Mouse (Mus musculus) gastrocnemius, postnatal 36 days (tissue): ENCODE results near the gene Ptprm. TPM values are rescaled to one million over a fixed set of nuclear protein-coding genes. Genes with fewer than 3 reads are reported as not detected.
A peak's percentile ranks its signal among the peaks of the same experiment; 100 is the strongest.

ENCODE experiments used
- DNase-seq, 2 experiments: peaks; one replicate each; pipeline ENCODE4 v3.0.0; 2022
- intact Hi-C: fragments of 180-260 bp; cut with DNase I; formaldehyde crosslinking; loops from one replicate; pipeline ENCODE4 v1.15.1; 2025
- total RNA-seq, 2 experiments: library from RNA; stranded (reverse); gene quantifications; 2 replicates each; pipeline ENCODE4 v1.2.3; 2021

Ptprm gene
- total RNA-seq, 2 experiments from 2014 or later = 19.9 to 22.4 TPM

DNA sequence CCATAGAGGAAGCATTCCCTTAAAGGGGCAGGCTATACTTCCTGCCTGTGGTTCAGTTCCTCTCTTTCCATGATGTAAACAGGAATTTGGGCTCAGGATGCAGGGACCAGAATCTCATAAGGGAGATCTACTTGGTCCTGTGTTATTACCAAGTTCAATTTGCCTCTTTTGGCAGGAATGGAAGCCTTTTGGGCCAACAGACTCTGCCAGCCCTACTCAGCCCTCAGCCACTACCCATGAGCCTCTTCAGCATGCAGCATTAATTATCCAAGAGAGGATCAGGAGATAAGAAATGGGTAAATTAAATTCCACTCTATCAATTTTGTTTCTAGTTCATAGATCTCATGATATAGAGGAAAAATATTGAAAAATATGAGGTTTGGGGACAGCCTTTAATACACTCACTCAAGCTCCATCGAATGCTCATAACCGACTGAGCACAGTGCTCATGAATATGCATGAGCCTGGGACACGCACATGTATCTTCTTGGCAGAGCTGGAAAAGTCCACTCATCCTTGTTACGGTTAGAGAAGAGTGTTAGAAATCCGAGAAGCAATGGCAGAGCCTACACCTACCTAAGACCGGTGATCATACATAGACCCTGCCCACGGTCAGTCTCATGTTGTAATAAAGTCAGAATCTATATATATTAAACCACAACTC lies 197.0 kb downstream of the Ptprm start:
- intact Hi-C loops = no loop called here
- no peak for DNase-seq

DNA sequence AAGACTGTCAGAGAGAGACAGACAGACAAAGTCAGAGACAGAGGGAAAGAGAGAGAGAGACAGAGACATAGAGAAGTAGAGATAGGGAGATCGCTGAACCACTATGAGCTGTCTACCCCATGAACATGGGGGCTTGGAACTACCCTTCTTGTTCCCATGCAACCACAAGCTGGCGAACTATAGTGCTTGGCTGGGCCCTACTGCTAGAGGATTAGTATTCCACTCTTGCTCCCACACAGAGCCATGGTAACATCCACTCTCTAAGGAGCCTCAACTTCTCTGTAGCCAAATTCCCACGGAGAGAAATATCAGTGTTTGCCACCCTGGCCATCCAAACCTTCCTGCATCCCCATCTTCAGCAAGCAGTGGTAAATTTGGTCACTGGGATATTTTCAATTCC lies 202.0 kb downstream of the Ptprm start:
- intact Hi-C loops = no loop called here

DNA sequence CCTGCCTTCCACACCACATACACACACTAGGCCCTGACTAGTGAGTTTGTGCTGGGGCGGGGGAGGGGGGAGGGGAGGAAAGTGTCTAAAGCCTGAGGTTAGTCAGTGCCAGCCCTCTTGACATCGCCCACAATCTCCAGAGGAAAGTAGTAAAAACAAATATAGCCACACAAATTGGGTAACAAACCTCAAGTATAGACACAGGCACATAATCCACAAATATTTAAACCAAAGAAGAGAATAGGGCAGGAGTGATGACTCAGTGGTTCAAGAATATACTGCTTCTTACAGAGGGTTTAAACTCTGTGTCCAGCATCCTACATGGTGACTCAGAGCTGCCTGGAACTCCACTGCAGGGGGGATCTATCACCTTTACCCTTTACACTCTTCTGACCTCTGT lies 203.8 kb downstream of the Ptprm start:
- intact Hi-C loops = no loop called here
- no peak for DNase-seq

More for the DNA sequence above, 202.0 kb downstream of the Ptprm start:
- no peak for DNase-seq

DNA sequence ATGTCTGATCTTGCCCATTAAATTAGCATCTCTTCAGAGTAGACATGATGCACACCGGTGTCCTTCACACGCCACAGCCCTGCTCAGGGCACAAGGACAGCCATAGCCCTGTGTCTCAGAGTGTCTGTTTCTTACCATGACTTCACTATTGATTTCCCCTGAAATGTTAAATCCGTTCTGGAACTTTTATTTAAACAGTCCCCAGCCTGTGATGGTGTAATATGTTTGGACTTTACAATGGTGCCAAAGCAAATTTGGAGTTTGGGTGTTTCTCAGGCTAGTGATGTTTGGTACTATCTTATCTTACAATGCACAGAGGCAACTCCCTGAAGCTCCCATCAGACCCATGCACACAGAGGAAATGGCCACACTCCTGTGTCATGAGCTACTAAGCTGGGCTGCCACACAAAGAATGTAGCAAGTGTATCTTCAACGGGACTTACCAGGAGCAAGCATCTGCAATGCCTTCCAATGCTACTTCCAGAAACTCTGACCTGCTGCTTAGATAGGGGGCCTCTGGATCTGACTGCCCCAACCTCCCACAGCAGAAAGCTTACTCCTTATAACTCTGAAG lies 212.0 kb downstream of the Ptprm start:
- intact Hi-C loops = no loop called here
- DNase-seq = no peak

DNA sequence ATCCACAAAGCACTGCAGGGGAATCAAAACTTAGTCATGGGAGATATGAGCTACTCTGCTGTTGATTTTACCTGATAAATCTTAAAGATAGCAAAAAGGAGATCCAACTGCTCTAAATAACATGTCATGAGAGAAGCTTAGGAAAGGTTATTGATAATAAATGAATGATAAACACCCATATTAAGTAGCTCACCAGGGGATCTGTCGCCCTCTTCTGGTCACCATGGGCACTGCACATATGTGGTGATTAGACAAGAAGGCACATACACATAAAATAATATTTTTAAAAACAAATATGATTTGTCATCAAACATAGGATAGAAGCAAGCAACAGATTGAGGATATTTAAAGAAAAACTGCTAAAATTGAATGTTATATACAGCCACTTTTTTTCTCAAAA lies 213.8 kb downstream of the Ptprm start:
- no peak for DNase-seq
- intact Hi-C loops = no loop called here

DNA sequence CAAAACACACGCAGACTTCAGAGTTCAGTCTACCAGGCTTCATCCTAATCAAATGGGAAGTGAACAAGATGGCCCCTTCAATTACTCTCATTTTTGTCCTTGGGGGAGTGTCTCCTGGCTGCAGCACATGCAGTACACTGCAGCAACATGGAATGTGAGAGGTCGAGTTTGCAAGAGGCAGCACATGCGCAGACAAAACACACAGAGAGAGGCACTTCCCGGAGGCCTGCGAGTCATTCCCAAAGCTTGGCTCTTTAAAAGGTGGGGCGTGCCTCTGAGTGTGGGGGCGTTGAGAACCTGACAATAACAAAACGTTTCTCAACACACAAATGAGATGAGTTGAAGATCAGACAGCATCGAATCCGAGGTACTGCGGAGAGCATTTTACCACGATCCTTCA lies 215.3 kb downstream of the Ptprm start:
- intact Hi-C loops = no loop called here
- DNase-seq = no peak

DNA sequence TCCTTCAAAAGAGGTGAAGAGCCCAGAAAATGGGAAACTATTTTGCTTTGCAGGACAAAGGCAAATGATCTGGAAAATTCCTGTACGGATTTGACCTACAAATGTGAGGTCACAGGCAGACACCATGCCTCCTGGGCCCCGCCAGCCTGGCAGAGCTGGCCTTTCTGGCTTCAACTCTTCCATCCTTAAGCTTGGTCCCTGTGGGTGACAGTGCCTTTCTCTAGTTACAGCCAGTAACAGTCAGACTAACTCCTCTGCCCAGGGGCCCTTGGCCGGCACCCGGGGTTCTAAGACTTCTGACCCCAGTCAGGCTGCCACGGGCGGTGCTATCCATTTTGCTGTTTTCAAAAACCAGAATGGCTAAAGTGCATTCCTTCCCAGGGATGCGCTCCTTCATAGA lies 217.4 kb downstream of the Ptprm start:
- intact Hi-C loops = no loop called here

DNA sequence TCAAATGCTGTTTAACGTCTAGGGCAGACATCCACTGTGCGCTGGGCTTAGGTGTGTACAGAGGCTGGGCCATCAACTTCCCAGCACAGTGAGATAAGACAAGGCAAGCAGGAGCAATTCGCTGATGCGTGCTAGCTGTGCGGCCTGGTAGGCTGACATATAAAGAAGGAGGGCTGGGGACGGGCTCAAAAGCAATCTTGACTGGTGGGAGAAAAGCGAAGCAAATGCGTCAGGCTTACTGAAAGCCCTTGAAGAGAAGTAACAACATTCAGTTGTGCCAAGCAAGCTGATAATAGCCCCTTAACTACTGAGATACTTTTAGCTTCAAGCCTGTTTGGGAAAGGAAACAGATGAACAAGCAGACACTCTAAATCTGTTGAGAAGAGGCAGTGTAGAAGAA lies 217.8 kb downstream of the Ptprm start:
- intact Hi-C loops = no loop called here
- DNase-seq = no peak

More for the DNA sequence above, 217.4 kb downstream of the Ptprm start:
- no peak for DNase-seq

DNA sequence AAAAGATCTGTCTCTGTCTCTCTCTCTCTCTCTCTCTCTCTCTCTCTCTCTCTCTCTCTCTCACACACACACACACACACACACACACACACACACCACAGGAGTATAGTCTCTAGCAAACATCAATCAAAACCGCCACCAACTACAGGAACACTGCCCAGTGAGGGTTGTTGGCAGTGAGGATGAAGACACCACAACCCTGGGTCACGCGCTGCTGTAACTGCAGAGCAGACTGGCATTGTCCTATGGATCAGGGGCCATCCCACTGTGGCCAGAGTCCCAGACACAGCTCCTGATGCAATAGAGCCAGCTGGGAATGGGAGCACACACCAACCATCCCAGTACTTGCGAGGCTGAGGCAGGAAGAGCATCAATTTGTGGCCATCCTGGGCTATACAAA lies 220.0 kb downstream of the Ptprm start:
- intact Hi-C loops = no loop called here
- no peak for DNase-seq

DNA sequence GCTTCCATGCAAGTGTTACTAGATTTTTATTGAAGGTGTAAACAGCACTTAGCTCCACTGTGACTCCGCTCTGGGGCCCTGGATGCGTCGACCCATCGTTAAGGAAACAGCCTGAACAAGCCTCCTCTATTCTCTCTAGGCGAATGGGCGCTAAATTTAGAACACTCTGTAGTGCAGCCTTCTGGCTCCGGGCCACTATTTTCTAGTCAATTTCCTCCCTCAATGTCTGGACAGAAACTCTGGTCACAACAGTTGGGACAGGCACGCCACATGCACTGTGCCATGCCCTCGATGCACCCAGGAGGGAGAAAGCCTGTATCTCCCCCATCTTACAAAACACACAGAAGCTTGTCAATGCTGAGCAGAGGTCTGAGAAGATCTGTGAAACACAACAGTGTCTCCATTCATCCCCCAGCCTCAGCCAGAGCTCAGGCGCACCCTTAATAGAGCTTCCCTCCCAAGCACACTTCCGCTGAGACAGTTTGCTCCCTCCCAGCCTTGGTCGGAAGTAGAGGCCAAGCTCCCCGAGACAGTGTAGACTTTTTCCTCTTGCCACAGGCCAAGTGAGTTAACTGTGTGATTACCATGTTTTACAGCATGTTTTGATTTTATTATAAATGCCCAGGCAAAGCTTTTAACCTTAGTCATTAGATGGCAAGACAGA lies 220.7 kb downstream of the Ptprm start:
- intact Hi-C loops = no loop called here
- peak in 1 of 2 experiments; percentile 19 for DNase-seq

DNA sequence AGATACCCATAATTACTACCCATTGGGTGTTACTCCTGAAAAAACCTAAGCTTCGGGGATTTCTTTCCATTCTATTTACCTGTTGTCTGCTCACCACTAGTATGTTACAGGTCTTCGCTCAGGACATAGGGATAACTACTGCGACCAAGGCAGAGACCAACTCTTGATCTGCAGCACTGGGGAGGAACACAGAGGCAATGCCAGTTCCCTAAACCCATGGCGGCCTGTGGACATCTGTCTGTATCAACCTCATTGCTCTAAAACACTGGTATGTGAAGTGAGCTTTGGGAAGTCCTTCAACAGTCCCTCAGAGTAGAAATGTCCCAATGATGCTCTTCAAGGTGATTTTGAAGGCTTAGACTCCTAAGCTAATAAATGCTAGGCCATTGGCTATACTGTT lies 221.2 kb downstream of the Ptprm start:
- intact Hi-C loops = no loop called here
- no peak for DNase-seq

DNA sequence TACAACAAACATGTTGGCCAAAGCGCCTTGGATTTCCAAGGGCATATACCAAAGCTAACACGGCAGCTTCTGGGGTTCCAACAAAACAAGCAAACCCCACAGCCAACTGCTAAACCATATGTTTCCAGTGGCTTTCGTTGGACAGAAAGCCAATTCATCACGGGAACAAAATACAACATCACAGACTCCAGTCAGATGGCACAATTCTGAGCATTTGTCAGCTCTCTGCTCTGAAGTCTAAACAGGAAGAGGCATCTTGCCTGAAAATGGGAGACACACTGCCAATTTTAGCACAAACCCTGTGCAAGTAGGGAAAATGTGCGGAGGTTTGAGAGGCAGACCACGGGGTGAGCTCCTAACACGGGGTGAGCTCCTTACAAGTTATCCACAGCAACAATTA lies 226.7 kb downstream of the Ptprm start:
- DNase-seq = no peak
- intact Hi-C loops = loop anchor here (5.0 kb wide), 1 partner anchor 45 kb away; no protein-coding TSS in a partner anchor

DNA sequence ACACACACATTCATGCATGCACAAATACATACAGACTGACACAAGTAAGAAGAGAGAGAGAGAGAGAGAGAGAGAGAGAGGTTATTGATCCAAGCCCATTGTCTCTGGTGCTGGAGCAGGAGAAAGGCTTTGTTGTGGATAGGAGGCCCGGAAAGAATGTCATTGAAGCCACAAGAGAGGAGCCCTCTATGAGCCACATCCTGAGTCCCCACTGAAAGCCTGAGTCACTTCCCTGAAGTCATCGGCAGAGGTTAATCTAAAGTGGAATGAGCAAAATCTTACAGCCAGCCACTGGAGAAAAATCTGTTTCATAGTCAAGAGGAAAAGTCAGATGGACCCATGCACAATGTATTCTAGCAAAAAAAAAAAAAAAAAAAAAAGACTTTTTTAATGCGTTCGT lies 228.7 kb downstream of the Ptprm start:
- no peak for DNase-seq
- intact Hi-C loops = loop anchor here (5.0 kb wide), 1 partner anchor 47 kb away; no protein-coding TSS in a partner anchor

DNA sequence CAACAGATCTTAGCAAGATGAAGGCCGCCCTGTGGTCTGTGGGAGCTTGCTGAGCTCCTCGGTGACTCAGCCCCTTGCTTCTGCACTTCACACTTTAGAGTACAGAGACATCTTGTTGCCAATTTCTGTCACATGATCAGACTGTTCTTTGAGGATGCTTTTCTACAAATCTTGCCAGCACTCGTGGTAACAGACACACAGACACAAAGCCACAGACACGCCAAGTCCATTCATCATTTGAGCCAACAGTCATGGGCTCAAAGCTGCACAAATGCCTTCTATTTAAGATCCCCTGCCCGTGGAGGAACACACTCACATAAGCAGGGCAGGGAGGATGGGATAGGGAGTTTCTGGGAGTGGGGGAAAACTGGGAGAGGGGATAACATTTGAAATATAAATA lies 230.0 kb downstream of the Ptprm start:
- intact Hi-C loops = no loop called here
- DNase-seq = no peak

DNA sequence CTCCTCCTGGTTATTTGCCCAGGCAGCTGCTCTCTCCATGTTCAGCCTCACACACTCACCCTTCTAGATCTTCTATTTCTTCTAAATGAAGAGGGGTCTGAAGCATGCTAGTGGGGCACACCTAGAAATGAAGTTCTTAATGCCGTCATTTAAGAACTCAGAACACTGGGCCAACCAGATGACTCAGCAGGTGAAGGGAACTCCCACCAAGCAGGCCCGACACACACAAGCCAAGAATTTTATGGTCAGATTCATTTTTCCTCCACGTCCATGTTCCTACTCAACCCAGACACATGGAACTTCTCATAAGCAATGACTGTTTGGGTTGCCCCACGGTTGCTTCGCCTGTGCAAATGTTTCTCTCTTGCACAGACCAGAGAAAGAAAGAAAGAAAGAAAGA lies 230.5 kb downstream of the Ptprm start:
- intact Hi-C loops = no loop called here

DNA sequence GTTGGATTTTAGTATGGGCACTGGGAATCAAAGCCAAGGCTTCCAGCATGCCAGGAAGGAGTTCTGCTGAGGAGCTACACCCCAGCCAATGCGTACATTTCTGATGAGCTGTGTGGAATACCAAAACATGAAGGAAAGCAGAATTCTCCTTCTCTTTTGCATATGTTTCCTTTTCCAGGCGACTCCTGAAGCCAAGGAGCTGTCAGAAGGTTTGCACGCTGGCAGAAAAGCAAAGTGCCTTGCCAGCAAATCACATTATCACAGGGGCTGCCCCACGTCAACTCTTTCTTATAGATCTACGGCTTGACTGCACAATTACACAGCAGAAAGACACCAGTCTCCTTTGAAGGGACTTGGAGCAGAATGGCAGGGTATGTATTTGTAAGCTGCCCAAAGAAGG lies 233.4 kb downstream of the Ptprm start:
- DNase-seq = no peak
- intact Hi-C loops = no loop called here

More for the DNA sequence above, 230.5 kb downstream of the Ptprm start:
- no peak for DNase-seq

DNA sequence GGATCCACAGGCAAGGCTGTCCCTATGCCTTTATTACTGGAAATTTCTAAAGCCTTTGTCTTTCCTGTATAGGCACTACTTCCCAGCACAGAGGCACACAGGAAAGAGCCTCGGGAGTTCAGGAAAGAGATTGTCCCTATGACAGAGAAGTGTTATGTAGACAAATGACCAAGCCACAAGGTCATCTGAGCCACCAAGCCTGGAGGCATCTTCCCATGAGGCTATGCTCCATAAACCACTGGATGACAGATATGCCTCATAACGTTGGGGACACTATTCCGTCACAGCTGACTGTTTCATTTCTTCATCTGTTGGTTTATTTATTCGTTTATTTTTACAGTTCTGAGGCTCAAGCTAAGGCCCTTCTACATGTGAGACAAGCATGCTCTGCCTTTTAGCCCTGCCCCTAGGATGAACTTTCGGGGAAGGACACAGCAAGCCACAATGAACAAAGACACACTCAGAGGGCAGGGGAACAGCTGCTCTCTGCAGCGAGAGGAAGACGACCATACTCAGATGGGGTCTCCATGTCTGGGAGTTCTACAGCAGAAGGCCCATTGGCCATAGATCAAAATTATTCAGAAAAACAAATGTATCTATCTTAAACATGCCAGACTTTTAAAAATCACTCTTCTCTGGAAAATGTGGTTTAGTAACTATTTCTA lies 235.4 kb downstream of the Ptprm start:
- no peak for DNase-seq
- intact Hi-C loops = no loop called here

DNA sequence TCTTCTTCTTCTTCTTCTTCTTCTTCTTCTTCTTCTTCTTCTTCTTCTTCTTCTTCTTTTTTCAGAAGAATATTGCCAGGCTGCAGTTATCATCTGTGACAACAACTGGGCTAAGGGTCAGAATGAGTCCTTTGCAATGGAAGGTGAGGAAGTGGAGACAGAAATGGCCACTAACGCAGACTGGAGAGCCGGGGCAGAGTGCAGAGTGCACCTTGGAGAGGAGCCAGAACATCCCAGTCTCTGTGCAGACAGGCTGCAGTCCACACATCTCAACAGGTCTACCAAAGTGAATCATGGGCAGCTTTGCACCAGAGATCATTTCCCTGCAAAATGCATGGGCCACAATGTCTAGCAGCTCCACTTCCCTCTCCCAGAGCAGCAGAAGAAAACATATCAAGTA lies 239.4 kb downstream of the Ptprm start:
- no peak for DNase-seq
- intact Hi-C loops = no loop called here

DNA sequence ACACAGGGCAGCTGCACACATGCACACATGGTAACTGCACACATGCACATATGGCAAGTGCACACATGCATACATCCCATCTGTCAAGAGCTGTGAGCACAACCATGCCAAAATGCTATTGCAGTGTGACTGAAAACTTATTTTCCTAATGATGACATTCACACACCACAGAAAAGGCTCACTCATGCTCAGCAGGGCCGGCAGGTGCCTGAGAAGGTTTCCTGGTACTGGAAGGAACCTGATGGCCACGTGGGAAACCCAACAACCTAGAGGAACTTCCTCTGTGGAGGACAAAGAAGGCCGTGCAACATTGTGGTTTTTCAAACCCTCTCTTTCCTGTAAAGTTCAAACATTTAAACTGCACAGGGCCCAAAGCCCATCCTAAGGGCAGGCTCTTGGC lies 241.6 kb downstream of the Ptprm start:
- intact Hi-C loops = no loop called here
- DNase-seq = no peak

DNA sequence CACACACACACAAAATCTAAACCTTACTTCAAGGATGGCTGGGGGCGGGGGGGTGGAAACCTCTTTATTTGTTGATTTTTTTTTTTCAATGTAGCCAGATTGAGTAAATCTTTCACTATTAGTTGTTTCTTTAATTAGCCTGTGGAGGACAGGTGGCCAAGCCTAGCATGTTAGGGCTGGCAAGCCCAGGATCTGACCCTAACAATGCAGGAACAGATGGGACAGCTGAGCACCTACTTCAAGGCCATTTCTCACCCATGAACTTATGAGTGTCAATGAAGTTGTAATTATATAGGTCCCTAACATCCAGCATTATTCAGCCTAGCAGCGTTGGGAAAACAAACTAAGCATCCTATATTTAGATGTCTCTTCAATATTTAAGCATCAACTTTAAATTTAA lies 248.1 kb downstream of the Ptprm start:
- intact Hi-C loops = no loop called here
- DNase-seq = no peak

DNA sequence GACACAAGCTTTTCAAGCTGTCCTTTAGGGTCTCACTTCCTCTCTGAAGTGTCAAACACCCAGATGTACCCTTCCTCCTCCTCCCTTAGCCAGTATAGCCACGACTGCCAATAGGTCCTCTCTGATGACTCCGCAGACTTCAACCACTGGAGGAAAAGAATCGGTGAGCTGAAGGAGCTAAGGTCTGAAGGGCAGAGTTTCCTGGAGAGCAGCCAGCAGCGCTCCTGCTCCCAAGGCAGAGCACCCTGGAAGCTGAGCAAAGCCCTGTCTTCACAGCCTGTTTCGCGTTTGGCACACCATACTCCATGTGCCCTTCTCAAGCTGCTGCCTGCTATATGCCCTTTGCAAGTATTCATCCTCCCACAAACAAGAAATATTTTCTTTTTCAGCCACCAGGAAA lies 252.2 kb downstream of the Ptprm start:
- intact Hi-C loops = no loop called here
- no peak for DNase-seq

DNA sequence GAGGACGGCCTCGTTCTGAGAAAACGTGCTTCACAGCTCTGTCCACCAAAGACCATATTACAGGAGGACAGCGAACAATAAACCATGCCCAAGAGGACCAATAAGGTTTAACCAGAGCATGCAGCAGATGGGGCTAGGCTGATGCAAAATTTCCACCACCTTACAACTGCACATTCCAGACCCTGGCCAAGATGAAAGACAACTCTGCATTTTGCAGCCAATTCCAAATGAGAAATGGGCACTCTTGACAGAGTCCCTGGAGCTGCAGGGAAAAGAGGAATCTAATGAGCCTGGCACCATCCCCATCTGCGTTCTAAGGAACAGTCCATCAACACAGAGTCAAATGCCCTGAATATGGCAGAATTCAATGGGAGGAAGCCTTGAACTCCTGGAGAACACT lies 263.3 kb downstream of the Ptprm start:
- intact Hi-C loops = no loop called here
- DNase-seq = no peak
